Mouse (Mus musculus) induced T-regulatory cell, adult 2 months (primary cell): Measurements from ENCODE around the gene Hnrnpd.

ENCODE experiments used
- DNase-seq: peaks from one replicate; pipeline ENCODE4 v3.0.0-alpha.2; 2012; ENCODE audit warnings: low read depth

Hnrnpd gene

DNA sequence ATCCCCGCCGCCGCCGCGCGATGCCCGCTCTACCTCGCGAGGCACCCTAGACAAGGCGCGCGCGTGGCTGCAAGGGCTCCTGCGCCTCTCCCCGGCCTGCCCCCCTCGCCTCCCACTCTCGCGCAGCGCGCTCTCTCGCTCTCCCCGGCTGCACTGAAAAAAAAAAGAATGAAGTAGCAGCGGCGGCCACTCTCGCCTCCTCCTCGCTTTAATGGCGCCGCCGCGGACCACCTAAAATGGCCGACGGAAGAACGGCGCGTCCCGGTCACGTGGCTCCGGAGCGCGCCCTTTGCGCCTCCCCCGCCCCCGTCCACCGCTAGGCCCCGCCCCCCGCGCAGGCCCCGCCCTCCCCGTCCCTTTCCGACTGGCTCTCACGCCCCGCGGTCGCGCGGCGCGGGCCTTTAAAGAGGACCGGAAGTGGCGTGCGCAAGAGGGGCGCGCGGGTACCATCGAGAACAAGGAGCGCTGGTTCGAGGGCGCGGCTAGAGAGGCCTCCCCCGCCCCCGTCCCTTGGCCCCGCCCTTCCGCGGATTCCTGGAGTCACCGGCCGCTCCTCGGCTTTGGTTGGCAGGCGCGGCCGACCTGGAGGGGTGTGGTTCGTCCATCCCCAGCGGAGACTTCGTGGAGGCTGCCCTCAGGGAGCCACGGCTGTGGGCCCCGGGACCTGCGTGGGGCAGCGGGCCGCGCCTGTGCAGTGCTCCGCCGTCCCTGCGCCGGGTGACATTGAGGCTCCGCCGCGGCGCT lies at the start of gene Hnrnpd, which contains the start of gene 4930524J08Rik:
Hnrnpd (minus strand) TSS at position 240 of the 744 bp plus-strand sequence.
4930524J08Rik (plus strand) TSS at position 363 of the 744 bp plus-strand sequence.
- peak; percentile 98 for DNase-seq

DNA sequence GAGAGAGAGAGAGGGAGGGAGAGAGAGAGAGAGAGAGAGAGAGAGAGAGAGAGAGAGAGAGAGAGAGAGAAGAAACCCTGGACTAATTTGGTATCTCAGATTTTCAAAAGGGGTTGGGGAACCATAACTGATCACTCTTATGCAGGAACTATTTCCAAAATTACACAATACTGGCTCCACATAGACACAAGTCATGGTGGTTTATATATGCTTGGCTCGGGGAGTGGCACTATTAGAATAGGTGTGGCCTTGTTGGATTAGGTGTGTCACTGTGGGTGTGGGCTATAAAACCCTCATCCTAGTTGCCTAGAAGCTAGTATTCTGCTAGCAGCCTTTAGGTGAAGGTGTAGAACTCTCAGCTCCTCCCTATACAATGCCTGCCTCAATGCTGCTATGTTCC lies 46.1 kb upstream of the Hnrnpd start:
- DNase-seq, result no peak

DNA sequence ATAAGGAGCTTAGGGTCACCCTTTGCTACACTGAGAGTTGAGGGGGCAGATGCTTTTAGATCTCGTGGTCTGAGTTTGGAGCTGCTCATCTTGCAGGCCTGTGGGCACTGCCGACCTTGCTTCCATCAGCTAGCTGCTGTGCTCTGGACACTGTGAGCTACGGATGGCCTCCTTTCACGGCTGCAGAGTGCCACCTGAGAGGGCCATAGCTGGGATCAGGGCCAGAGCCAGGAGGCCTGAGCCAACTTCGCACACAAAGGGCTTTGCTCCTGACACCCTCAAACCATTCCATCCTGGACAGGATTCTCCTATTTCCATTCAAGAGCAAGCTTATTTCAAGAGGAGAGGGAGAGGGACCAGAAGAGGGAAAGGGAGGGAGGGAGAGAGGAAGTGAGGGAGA lies 45.7 kb upstream of the Hnrnpd start:
- DNase-seq, result no peak

DNA sequence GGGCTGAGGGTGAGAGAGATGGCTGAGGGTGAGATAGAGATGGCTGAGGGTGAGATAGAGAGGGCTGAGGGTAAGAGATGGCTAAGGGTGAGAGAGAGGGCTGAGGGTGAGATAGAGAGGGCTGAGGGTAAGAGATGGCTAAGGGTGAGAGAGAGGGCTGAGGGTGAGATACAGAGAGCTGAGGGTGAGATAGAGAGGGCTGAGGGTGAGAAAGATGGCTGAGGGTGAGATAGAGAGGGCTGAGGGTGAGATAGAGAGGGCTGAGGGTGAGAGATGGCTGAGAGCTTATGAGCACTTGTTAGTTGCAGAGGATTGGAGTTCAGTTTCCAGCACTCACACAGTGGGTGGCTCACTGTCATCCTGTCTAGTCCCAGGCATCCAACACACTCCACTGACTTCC lies 41.4 kb upstream of the Hnrnpd start:
- no peak for DNase-seq

DNA sequence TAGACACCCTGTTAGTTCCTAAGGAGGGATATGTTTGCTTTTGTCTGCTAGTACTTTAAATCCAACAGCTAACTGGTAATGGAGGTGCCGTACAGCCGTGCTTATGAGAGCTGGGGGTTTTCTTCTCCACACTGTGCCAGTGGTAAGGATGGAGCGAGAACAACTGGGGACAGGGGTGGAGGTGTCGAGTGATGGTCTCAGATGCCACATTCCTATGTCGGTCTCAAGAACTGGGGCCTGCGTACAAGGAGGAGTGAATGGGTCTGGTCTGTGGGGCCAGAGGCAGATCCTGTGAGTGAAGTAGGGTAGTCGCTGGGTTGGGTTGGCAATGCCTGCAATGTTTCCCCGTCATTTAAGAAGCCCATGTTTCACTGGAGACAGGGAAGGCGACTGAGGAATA lies 33.9 kb upstream of the Hnrnpd start:
- no peak for DNase-seq

DNA sequence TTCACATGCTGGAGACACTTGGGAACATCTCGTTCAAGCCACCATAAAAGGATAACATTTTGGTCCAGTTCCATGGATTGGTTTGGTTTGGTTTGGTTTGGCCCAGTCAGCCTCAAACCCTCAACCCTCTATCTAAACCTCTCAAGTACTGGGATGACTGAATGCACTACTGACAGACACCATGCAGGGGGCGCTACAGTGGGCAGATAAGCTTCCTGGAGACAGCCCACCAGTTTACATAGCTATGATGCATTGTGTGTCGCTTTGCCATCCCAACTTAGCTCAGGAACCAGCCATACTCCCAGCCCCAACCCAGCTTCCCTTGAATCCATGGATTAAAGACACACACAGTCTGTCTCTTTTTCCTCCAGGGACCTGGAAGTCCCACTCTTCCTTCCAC lies 29.7 kb upstream of the Hnrnpd start:
- DNase-seq, result peak; percentile 20

DNA sequence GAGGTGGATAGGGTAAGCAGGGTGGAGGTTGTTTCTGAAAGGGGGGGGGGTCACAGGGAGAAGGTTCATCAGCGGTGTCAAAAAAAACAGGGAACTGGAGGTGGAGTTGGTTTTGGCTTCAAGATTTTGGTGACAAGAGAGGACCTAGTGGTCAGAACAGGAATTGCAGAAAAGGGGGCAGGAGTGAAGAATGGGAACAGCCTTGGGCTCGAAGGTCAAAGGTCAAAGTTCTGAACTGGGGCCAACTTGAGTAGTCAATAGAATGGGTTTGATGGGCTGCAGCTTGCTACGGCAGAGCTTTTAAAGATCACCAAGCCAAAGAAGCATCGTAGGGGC lies 28.3 kb upstream of the Hnrnpd start:
- peak; percentile 65 for DNase-seq

DNA sequence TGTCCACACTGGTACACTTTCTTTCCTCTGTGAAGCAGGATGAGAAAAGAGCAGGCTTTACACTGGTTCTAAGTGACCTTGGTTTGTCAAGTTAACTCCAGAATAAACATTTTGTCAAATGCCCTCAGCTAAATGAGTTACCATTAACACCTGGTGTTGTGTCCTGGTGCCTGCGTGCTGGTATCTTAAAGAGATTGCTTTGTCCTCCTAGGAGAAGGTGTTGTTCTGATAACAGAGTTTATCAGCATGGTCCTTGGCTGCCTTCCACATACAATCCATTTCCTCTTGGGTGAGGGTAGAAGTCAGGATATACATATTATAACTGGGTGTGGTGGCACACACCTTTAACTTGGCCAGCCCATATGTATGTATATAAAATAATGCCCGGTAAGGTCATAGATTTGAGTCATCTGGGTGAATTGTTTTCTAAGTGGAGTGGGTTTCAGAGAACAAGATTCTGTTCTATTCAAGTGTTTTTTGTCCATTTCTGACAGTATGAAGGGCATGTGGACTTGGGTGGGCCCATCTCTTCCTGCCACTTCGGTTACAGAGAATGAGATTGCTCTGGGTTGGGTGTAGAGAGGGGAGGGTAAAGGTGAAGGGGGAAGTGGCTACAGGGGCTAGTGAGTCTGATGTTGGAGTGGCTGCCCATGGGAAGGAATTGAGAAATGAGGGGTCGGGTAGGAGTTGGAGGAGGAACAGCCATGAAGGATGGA lies 27.7 kb upstream of the Hnrnpd start:
- DNase-seq, result no peak

DNA sequence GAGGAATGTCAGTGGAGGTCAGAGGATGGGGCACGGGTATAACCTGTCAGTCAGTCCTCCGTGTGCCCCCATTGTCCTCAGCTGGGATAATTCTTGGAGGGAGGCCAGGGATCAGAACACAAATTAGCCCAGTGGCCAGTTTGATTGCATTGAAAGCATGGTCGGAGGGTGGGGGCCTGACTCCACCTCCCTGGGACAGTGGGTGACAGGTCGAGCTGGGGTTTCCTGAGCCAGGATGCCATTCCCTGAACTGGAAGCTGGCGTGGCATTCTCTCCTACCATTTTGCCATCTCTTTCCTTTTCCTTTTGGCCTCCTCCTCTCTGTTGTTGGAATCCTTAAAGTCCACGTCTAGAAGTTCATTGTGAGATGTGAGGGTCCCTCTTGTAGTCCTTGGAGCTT lies 27.2 kb upstream of the Hnrnpd start:
- DNase-seq, result no peak

DNA sequence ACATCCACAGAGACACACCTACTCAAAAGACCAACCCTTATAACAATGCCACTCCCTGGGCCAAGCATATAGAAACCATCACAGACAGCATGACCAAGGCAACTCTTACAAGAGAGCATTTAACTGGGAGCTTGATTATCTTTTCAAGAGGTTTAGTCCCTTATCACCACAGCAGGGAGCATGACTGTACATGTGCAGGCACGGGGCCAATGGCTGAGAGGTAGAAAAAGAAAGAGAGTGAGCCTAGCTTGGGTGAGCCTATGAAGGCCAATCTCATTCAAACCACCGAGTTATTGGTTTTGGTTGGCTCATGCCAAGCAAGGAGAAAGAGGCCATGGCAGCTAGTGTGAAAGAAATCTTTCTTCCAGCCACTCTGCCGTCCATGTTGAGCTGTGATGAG lies 26.7 kb upstream of the Hnrnpd start:
- DNase-seq, result no peak

DNA sequence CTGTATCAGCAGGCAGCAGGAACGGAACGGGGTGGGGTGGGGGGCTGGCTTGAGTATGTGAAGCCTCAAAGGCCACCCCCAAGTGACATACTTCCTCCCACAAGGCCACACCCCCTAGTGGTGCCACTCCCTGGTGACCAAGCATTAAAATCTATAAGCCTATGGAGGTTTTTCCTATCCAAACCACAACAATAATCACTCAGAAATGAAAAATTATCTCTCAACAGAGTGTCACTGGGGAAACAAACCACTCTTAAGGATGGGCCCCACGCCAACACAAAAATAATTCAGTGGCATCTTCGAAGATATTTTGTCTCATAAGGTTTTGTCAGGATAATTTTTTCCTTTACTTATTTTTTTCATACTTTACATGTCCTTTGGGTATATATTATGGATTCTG lies 25.2 kb upstream of the Hnrnpd start:
- no peak for DNase-seq

DNA sequence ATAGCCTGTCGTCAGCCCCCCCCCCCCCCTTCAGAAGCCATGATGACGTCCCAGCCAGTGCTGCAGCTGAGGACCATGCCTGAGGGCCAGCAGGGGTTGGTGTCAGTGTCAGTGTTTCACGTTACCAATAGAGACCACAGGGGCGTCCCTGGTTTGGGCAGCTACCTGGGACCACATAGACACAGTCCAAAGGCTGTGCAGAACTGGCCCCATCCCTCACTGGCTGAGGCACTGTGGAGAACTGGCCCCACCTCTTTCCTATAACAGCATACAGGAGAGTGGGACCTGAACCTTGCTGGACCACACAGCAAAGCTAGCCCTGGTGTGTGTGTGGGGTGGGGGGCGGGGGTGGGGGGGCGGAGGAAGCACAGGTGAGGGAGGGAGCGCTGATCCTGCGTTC lies 21.8 kb upstream of the Hnrnpd start:
- no peak for DNase-seq

DNA sequence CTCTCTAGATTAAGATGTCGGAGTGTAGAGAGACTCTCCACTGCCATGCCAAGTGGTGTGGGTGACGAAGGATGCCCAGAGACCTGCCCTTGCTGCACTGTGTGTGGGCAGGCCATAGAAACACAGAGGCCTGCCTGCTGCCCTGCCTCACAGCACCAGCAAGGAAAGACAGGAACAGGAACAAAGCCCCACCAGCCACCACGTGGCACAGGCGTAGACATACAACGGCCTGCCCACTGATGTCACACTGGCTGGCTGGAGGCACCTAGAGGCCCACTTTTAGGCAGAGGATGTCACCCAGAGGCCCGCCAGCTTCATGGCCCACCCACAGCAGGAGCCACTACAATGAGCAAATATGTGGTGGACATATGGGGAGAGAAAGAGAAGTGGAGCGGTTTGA lies 21.3 kb upstream of the Hnrnpd start:
- DNase-seq, result no peak

DNA sequence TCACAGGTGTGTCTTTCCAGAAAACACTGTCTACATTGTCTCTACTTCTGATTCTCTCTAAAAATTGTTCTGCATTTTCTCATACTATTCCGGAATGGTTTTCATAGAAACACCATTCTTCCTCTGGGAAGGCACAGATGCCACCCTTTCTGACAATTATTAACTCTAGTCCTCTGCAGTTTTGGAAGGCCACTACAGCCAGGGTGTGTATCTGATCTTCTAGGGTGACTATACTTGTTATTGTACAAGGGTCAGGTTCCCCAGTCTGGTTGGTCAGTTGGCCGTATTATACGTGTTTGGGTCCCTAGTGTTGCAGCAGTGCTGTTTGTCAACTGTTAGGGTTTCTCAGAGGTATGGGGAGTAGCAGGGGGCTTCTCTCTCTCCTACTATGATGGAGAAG lies 15.9 kb upstream of the Hnrnpd start:
- DNase-seq, result no peak

DNA sequence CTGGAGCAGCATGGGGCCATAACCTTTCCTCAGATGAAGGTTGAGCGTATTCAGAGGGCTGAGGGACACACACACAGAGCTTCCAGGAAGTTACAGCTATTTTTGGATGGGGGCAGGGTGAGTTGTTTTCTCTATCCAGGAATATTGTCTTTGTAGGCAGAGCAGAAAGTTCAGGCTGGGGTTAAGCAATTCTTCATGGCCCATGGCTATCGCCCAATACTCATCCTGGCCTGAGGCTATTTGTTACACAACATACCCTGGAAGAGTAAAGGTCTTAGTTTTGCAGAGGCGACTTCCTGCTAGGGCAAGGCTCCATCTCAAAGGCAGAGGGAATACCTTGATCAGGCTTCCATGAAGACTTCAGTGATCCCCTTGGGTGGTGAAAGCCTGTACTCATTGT lies 15.4 kb upstream of the Hnrnpd start:
- DNase-seq, result no peak

DNA sequence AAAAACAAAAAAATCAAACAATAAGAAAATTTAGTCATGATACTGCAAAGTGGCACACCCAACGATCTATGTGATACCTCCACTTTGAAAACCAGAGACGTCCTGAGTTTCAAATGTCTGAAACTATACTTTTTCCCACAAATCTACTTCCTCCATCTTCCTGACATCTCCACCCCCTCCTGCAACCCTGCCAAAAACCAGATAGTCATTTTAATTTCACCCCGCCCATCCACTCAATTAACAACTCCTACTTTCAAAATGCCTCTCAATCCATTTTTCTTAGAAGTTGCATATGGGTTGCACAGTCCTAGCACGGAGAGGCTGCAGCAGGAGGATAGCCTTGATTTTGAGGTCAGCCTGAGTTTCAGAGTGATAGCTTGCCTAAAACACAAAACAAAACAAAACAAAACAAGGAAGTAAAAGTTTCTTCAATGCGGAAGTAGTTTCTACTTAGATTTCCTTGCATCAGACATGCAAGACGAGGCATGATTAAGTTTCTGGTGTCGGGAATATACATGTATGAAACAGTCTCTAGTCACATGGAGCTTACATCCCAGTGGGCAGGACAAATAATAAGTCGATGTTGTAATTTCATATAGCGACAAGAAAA lies 4.8 kb upstream of the Hnrnpd start:
- DNase-seq, result no peak

DNA sequence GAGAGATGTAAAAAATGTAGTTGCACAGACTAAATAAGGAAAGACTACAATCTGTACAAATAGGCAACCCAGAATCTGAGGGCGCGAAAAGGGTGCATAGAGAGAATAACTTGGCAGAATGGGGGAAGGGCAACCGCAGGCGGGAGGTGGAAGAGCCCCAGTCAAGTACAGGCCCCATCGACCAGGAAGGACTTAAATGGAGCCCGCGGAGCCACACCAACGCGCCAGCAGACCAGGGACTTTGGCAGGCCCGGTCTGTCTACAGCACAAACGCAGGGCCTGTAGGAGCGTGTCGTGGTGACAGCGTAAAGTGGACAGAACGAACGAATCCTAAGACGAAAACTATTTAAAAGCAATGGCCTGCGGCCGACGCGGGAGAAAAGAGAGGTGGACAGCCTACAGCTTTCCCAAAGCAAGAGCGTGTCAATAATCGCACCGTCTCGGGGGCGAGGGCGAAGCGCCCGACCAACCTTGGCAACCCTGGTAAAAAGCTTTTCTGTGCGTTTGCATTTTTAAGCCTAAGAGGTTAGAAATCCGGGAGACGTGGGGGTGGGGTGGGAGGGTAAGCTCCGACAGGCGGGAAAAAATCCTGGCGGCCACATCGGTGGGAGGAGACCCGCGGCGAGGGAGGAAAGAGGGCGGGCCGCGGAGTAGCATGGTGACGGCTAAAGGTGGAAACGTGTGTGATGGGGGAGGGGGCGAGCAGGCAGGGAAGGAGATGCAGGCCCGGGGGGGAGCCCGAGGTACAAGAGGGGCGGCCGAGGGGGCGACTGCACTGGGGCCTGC lies 1.0 kb downstream of the Hnrnpd start:
- peak; percentile 85 for DNase-seq

DNA sequence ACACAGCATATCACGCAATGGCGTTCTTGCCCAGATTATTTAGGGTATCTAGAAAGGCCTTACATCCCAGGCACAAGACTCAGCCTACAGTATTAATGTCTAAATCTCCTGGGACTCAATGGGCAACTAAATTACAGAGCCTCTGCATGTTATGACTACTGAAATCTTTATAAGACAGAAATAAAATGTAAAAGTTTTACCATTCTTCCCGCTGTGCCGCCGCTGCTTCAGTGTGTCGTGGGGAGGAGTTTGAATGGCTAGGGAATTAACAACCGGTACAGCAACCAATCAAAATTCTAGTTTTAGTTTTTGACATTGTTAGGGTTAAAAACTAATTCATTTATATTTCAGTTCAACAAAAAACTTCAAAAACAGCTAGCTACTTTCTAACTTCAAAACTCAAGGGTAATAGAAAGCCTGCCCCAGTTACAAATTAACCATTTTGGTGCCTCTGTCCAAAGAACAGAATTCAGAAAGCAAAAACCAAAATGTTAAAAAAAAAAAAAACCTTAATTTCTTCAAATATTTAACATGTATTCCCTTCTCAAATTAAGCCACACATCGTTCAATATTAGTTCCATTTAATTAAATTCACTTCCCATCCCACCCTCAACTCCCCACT lies 2.3 kb downstream of the Hnrnpd start:
- peak; percentile 58 for DNase-seq

DNA sequence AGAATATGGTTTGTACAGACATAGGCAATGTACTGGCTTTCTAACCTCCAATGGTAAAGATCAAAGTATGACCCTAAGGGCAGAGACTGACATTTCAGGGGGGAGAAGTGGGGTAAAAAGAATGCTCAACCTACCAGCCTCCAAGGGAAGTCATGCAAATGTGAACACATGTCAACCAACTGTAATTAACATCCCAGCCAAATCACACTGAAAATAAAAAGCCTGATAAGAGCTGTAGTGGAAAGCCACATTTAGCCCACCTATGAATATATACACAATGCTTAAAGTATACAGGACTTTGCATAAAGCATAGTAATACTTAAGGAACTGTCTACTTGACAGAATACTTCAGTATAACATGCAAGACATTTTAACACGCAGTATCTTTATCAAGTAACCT lies 3.0 kb downstream of the Hnrnpd start:
- no peak for DNase-seq

DNA sequence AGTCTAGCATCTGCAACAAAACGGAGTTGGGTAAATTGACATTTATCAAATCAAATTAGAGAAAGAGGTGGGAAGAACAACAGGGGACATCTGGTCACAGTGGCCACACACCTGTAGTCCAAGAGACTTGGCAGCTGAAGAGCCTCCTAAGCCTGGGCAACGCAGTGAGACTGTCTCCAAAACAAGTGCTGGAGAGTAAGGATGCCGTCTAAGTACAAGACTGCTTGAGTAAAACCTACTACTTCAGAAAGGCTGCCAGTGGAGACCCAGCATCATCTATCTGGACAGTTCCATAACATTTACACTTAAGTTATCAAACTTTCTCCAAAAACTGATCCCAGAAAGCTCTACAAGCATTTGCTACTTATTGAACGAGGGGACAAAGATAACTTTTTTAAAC lies 3.7 kb downstream of the Hnrnpd start:
- DNase-seq, result no peak

DNA sequence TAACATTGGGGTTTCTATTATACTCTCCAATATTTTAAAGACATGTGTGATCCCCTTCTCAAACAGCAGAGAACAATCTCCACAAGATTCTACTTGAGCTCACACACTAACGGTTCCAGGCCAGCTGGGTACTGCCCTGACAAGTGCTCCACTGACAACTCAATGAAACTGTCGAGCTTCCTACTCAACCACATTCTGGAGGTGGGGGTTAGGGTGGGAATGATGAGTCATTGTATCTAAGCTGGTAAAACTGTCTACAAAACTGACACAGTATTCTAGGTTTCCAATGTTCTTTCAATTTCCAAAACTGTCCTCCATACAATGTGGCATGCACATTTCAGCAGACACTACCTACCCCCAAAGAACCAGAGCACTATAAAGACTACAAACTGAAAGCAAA lies 4.8 kb downstream of the Hnrnpd start:
- peak; percentile 57 for DNase-seq

DNA sequence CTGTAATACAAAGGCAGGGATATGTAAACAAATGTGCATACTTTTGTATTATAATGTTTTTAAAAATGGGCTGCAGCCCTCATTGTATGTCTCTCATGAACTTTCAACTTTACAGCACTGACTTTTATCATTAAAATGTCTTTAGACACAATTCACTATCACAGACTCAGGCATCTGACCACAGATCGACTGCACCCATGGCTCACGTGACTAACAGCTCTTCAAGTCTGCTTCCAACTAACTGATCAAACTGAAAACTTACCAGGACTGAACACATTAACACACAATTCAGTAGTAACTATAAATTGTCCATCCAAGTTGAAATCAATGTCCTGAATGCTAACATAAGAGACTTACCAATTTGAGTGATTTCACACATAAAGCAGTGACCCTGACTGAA lies 18.8 kb downstream of the Hnrnpd start:
- DNase-seq, result peak; percentile 9
